Mouse (Mus musculus) CH12.LX (cell line): ENCODE measurements at regions not wholly inside any gene's neighbourhood (a gene's known extent, or its start where the extent isn't known, plus 50 kb on each side); places are given as distances from the start of the nearest gene placed in this dataset.

Experiments
- DNase-seq: peaks from one replicate; pipeline ENCODE4 v3.0.0-alpha.2; 2013; ENCODE audit errors: extremely low read depth
- H3K27ac ChIP-seq: 2 replicates; pipeline ENCODE4 v1.5.1; 2012; ENCODE audit warnings: low read depth, mild to moderate bottlenecking, control low read depth, moderate library complexity; ENCODE audit not compliant: insufficient read depth
- H3K27me3 ChIP-seq: replicated peaks from 2 replicates; pipeline ENCODE3; 2012; ENCODE audit warnings: inconsistent platforms
- H3K36me3 ChIP-seq, 2 experiments: replicated peaks in 1 of 2; 2 replicates each; pipeline versions ENCODE3 to v1.6.1; 2012; ENCODE audit warnings: inconsistent platforms in 1 of 2, low read length in 1 of 2, mild to moderate bottlenecking in 1 of 2, mixed read lengths in 1 of 2, moderate library complexity in 1 of 2; ENCODE audit not compliant: control insufficient read depth in 1 of 2, insufficient read depth in 1 of 2
- H3K4me1 ChIP-seq, 2 experiments: 2 replicates each; pipeline ENCODE4 v1.6.1; 2012; ENCODE audit warnings: inconsistent platforms in 1 of 2, moderate library complexity in 1 of 2; ENCODE audit not compliant: insufficient read depth in 2 of 2, control insufficient read depth in 1 of 2
- H3K4me2 ChIP-seq: 2 replicates; pipeline ENCODE4 v1.6.1; 2012; ENCODE audit warnings: low read depth, mild to moderate bottlenecking, control low read depth; ENCODE audit not compliant: poor library complexity, insufficient read depth, severe bottlenecking
- H3K4me3 ChIP-seq, 3 experiments: fragments of 150-350 bp in 1 of 3; sonication (generic) in 1 of 3; replicated peaks in 1 of 3; 2 replicates each; pipeline versions ENCODE3 to v1.5.1; 2011 to 2012; ENCODE audit warnings: low read depth in 2 of 3, low read length in 2 of 3, mild to moderate bottlenecking in 2 of 3, moderate library complexity in 2 of 3, control low read depth in 1 of 3, improper control_type of control experiment in 1 of 3, inconsistent platforms in 1 of 3, mixed read lengths in 1 of 3; ENCODE audit not compliant: poor library complexity in 1 of 3
- H3K79me2 ChIP-seq: replicated peaks from 2 replicates; pipeline ENCODE4 v1.6.1; 2012; ENCODE audit warnings: mild to moderate bottlenecking, moderate library complexity; ENCODE audit not compliant: control insufficient read depth, poor library complexity, insufficient read depth, severe bottlenecking; ENCODE audit errors: extremely low read depth
- H3K9ac ChIP-seq: 2 replicates; pipeline ENCODE4 v1.6.1; 2012; ENCODE audit warnings: low read depth, mild to moderate bottlenecking, control low read depth, moderate library complexity; ENCODE audit not compliant: insufficient read depth
- H3K9me3 ChIP-seq: replicated peaks from 2 replicates; pipeline ENCODE3; 2012; ENCODE audit warnings: low read length, inconsistent platforms, mixed read lengths
- BHLHE40 ChIP-seq: IDR thresholded peaks from 2 replicates; pipeline ENCODE4 v1.6.1; 2011; ENCODE audit warnings: mild to moderate bottlenecking, low read depth, low read length, improper control_type of control experiment
- CHD1 ChIP-seq: IDR thresholded peaks from 2 replicates; pipeline ENCODE4 v1.6.1; 2012; ENCODE audit warnings: low read depth, low read length, improper control_type of control experiment, inconsistent platforms
- CHD2 ChIP-seq: IDR thresholded peaks from 2 replicates; pipeline ENCODE4 v1.6.1; 2011; ENCODE audit warnings: low read length, improper control_type of control experiment
- CTCF ChIP-seq, 2 experiments: IDR thresholded peaks in 1 of 2; conservative IDR thresholded peaks in 1 of 2; 2 replicates each; pipeline ENCODE4 v1.5.1; 2011 to 2012; ENCODE audit warnings: low read depth in 2 of 2, low read length in 2 of 2, improper control_type of control experiment in 1 of 2, inconsistent platforms in 1 of 2, mild to moderate bottlenecking in 1 of 2, moderate library complexity in 1 of 2
- E2F4 ChIP-seq: IDR thresholded peaks from 2 replicates; pipeline ENCODE4 v1.6.1; 2011; ENCODE audit warnings: low read depth, low read length, improper control_type of control experiment; ENCODE audit not compliant: insufficient replicate concordance
- ELF1 ChIP-seq: IDR thresholded peaks from 2 replicates; pipeline ENCODE4 v1.6.1; 2014; ENCODE audit warnings: low read depth, mild to moderate bottlenecking, inconsistent platforms, low read length, improper control_type of control experiment
- EP300 ChIP-seq: IDR thresholded peaks from 2 replicates; pipeline ENCODE4 v1.6.1; 2011; ENCODE audit warnings: low read length, improper control_type of control experiment
- GABPA ChIP-seq: IDR thresholded peaks from 2 replicates; pipeline ENCODE4 v1.6.1; 2012; ENCODE audit warnings: low read depth, low read length, improper control_type of control experiment, inconsistent platforms; ENCODE audit not compliant: insufficient replicate concordance
- HCFC1 ChIP-seq: IDR thresholded peaks from 2 replicates; pipeline ENCODE4 v1.6.1; 2012; ENCODE audit warnings: low read depth, mild to moderate bottlenecking, inconsistent platforms, low read length, improper control_type of control experiment
- IRF4 ChIP-seq: IDR thresholded peaks from 2 replicates; pipeline ENCODE4 v1.6.1; 2014; ENCODE audit warnings: low read depth, mild to moderate bottlenecking, inconsistent platforms, low read length, improper control_type of control experiment
- JUN ChIP-seq: IDR thresholded peaks from 2 replicates; pipeline ENCODE4 v1.6.1; 2011; ENCODE audit warnings: low read depth, mild to moderate bottlenecking, low read length, improper control_type of control experiment, moderate library complexity; ENCODE audit not compliant: insufficient read depth
- JUND ChIP-seq: conservative IDR thresholded peaks from 2 replicates; pipeline ENCODE4 v1.6.1; 2011; ENCODE audit warnings: low read depth, low read length, improper control_type of control experiment
- KAT2A ChIP-seq: IDR thresholded peaks from 2 replicates; pipeline ENCODE4 v1.6.1; 2012; ENCODE audit warnings: low read length, improper control_type of control experiment, inconsistent platforms; ENCODE audit not compliant: insufficient replicate concordance
- MAX ChIP-seq: IDR thresholded peaks from 2 replicates; pipeline ENCODE4 v1.6.1; 2011; ENCODE audit warnings: low read length, improper control_type of control experiment
- MAZ ChIP-seq: IDR thresholded peaks from 2 replicates; pipeline ENCODE4 v1.6.1; 2012; ENCODE audit warnings: low read depth, mild to moderate bottlenecking, inconsistent platforms, low read length, improper control_type of control experiment, moderate library complexity
- MEF2A ChIP-seq: IDR thresholded peaks from 2 replicates; pipeline ENCODE4 v1.6.1; 2014; ENCODE audit warnings: low read depth, mild to moderate bottlenecking, inconsistent platforms, low read length, improper control_type of control experiment, borderline replicate concordance
- MXI1 ChIP-seq: IDR thresholded peaks from 2 replicates; pipeline ENCODE4 v1.6.1; 2011; ENCODE audit warnings: mild to moderate bottlenecking, low read depth, low read length, improper control_type of control experiment
- MYC ChIP-seq: IDR thresholded peaks from 2 replicates; pipeline ENCODE4 v1.6.1; 2011; ENCODE audit warnings: low read depth, mild to moderate bottlenecking, improper control_type of control experiment, low read length
- NELFE ChIP-seq: IDR thresholded peaks from 2 replicates; pipeline ENCODE4 v1.6.1; 2011; ENCODE audit warnings: low read depth, low read length, improper control_type of control experiment
- PAX5 ChIP-seq: IDR thresholded peaks from 2 replicates; pipeline ENCODE4 v1.6.1; 2012; ENCODE audit warnings: low read length, inconsistent platforms, mixed read lengths
- POLR2A ChIP-seq: IDR thresholded peaks from 2 replicates; pipeline ENCODE4 v1.6.1; 2011; ENCODE audit warnings: low read depth, mild to moderate bottlenecking, improper control_type of control experiment, low read length
- RCOR1 ChIP-seq: conservative IDR thresholded peaks from 2 replicates; pipeline ENCODE4 v1.6.1; 2012; ENCODE audit warnings: low read depth, mild to moderate bottlenecking, inconsistent platforms, low read length, improper control_type of control experiment
- SIN3A ChIP-seq: IDR thresholded peaks from 2 replicates; pipeline ENCODE4 v1.6.1; 2012; ENCODE audit warnings: low read length, improper control_type of control experiment, inconsistent platforms
- TBP ChIP-seq: conservative IDR thresholded peaks from 2 replicates; pipeline ENCODE4 v1.6.1; 2011; ENCODE audit warnings: low read depth, low read length, improper control_type of control experiment
- TCF12 ChIP-seq: IDR thresholded peaks from 2 replicates; pipeline ENCODE4 v1.6.1; 2014; ENCODE audit warnings: low read depth, mild to moderate bottlenecking, inconsistent platforms, low read length, improper control_type of control experiment
- USF1 ChIP-seq: IDR thresholded peaks from 2 replicates; pipeline ENCODE4 v1.6.1; 2014; ENCODE audit warnings: low read depth, mild to moderate bottlenecking, inconsistent platforms, low read length, improper control_type of control experiment
- USF2 ChIP-seq: conservative IDR thresholded peaks from 2 replicates; pipeline ENCODE4 v1.6.1; 2011; ENCODE audit warnings: low read depth, low read length, improper control_type of control experiment
- ZC3H11A ChIP-seq: IDR thresholded peaks from 2 replicates; pipeline ENCODE4 v1.6.1; 2012; ENCODE audit warnings: low read depth, mild to moderate bottlenecking, inconsistent platforms, low read length, improper control_type of control experiment
- ZKSCAN1 ChIP-seq: IDR thresholded peaks from 2 replicates; pipeline ENCODE4 v1.6.1; 2012; ENCODE audit warnings: low read depth, inconsistent platforms, low read length, improper control_type of control experiment, borderline replicate concordance
- dilution Hi-C: fragments of 300-500 bp; cut with MboI; formaldehyde crosslinking; loops from 2 replicates; pipeline ENCODE4 v1.14.3; 2020; ENCODE audit warnings: low sequenced_read_pairs; ENCODE audit not compliant: extremely low pct_unique_long_range_greater_than_20kb, extremely low pct_ligation_motif_present
- in situ Hi-C: fragments of 300-500 bp; cut with MboI; formaldehyde crosslinking; loops from 3 replicates; pipeline ENCODE4 v1.14.3; 2019; ENCODE audit warnings: low sequenced_read_pairs, low pct_ligation_motif_present, low pct_unique_long_range_greater_than_20kb, mixed read lengths

DNA sequence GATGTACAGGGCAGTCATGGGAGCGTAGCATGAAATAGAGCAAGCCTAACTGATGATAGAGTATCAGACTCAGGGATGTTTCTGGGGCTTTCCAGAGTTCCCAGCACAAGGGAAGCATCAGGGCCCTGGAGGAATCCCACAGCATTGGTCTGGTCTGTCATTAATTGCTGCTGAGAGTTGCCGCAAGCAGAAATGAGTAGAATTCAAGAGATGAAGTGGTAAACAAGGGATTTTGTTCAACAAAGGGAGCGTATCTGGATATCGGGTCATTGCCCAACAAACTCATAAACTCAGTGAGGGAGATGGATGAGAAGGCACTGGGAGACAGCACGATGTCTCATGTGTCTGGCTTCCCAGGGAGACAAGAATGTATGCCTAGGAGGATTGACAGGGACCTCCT, 165.6 kb upstream of the Serp2 start:
- H3K27me3 ChIP-seq, result no peaks in the 10 kb centered on the region
- no peak for DNase-seq
- in situ Hi-C loops, result no loop called here
- H3K36me3 ChIP-seq, result no peaks in the 10 kb centered on the region
- no peak overlapping the region for H3K9ac ChIP-seq
- dilution Hi-C loops, result no loop called here
- H3K4me1 ChIP-seq, result no peaks in the 10 kb centered on the region
- TF ChIP-seq MXI1 (no peak), ELF1 (no peak), MYC (no peak), CHD1 (no peak), USF1 (no peak), EP300 (no peak), E2F4 (no peak), KAT2A (no peak), TCF12 (no peak), PAX5 (no peak), POLR2A (no peak), RCOR1 (no peak), BHLHE40 (no peak)
- no peak overlapping the region for H3K4me3 ChIP-seq
- no peaks in the 10 kb centered on the region for H3K79me2 ChIP-seq
- no peak overlapping the region for H3K27ac ChIP-seq
- no peaks in the 10 kb centered on the region for H3K9me3 ChIP-seq
- H3K4me2 ChIP-seq, result no peak overlapping the region

DNA sequence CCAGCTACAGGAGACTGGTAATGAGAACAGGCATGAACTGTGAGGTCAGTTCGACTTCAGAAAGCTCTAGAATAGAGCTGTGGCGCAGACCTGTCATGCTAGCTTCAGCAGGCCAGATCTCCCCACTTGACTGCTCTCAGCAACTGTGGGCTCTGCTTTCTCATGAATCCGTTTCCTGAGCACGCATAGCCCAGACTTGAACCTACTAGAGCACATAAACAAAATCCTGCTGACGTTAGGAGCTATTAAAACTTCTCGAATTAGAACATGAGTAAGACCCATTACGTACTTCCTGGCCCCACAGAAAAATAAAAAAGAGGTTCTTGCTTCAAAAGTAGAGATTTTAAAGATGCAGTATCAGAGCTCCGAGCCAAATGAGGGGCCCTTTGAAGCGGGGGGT, 165.1 kb upstream of the Serp2 start:
- no peaks in the 10 kb centered on the region for H3K4me1 ChIP-seq
- DNase-seq, result no peak

GRCm38 (mm10) chr14:76717081-76717480, 160.4 kb upstream of the Serp2 start:
- no peak for DNase-seq
- in situ Hi-C loops, result no loop called here
- Histone ChIP-seq H3K9ac (no peak overlapping the region), H3K27ac (no peak overlapping the region), H3K4me1 (no peaks in the 10 kb centered on the region), H3K27me3 (no peaks in the 10 kb centered on the region), H3K4me3 (no peak overlapping the region), H3K9me3 (no peaks in the 10 kb centered on the region), H3K36me3 (no peaks in the 10 kb centered on the region), H3K79me2 (no peaks in the 10 kb centered on the region), H3K4me2 (no peak overlapping the region)
- dilution Hi-C loops, result no loop called here
- TF ChIP-seq USF2 (no peak), ZKSCAN1 (no peak), IRF4 (no peak), NELFE (no peak), CHD1 (no peak), USF1 (no peak), MEF2A (no peak), SIN3A (no peak), MAZ (no peak), GABPA (no peak), CHD2 (no peak), ZC3H11A (no peak), EP300 (no peak), E2F4 (no peak), TCF12 (no peak), MYC (no peak), JUND (no peak), TBP (no peak), HCFC1 (no peak), MAX (no peak)

More for the DNA sequence above, 165.1 kb upstream of the Serp2 start:
- Histone ChIP-seq H3K4me2 (no peak overlapping the region), H3K4me3 (no peak overlapping the region), H3K36me3 (no peaks in the 10 kb centered on the region), H3K9me3 (no peaks in the 10 kb centered on the region), H3K79me2 (no peaks in the 10 kb centered on the region)
- dilution Hi-C loops, result no loop called here
- TF ChIP-seq JUN (no peak), USF2 (no peak), BHLHE40 (no peak), CTCF (conservative IDR thresholded peaks at IDR 0.05 in 1 of 2, IDR thresholded peaks at IDR 0.05 in 1 of 2; ENCODE audit: low read depth in 2 of 2, low read length in 2 of 2) (no peak)
- TF ChIP-seq, all 38 proteins: peak for 0
- Histone ChIP-seq H3K27me3 (no peaks in the 10 kb centered on the region), H3K27ac (no peak overlapping the region), H3K9ac (no peak overlapping the region)
- in situ Hi-C loops, result no loop called here
